Mouse (Mus musculus): ENCODE measurements around the gene Kitl. TPM values are rescaled to one million over a fixed set of nuclear protein-coding genes. Genes with fewer than 3 reads are reported as not detected.

Gene Kitl
- polyA plus RNA-seq, 1 experiment = 10.3 TPM

- Histone ChIP-seq H3K27ac (ENCODE audit: insufficient read depth, low read depth, low read length) (no peak overlapping the region), H3K36me3 (ENCODE audit: control insufficient read depth, insufficient read depth, low read length) (no peaks in the 10 kb centered on the region), H3K27me3 (replicated peaks; ENCODE audit: control insufficient read depth, insufficient read depth, low read length) (no peaks in the 10 kb centered on the region), H3K4me3 (ENCODE audit: insufficient read depth, low read depth, low read length) (no peak overlapping the region), H3K4me1 (ENCODE audit: control insufficient read depth, insufficient read depth, low read length) (peaks cover 3% of the 10 kb centered on the region; the same call in 1 of the 2 replicates)
- WGBS = 78% methylated on average over 12 of the region's 12 CpGs
- no peak for DNase-seq
- no peak for TF ChIP-seq CTCF (conservative IDR thresholded peaks at IDR 0.05; ENCODE audit: insufficient read depth, insufficient read length, low read depth, low read length)
- no peak for TF ChIP-seq POLR2A (IDR thresholded peaks at IDR 0.05; ENCODE audit: low read depth, low read length)
Observed at GRCm38 (mm10) chr10:100038342-100038898, 23.0 kb downstream of the Kitl start.

- TF ChIP-seq CTCF (conservative IDR thresholded peaks at IDR 0.05; ENCODE audit: insufficient read depth, insufficient read length, low read depth, low read length) (no peak), POLR2A (IDR thresholded peaks at IDR 0.05; ENCODE audit: low read depth, low read length) (no peak)
- H3K27me3 ChIP-seq (replicated peaks; ENCODE audit: control insufficient read depth, insufficient read depth, low read length) = no peaks in the 10 kb centered on the region
- peaks cover 3% of the 10 kb centered on the region; the same call in 1 of the 2 replicates for H3K4me1 ChIP-seq (ENCODE audit: control insufficient read depth, insufficient read depth, low read length)
- WGBS = 84% methylated on average over 8 of the region's 8 CpGs
- H3K4me3 ChIP-seq (ENCODE audit: insufficient read depth, low read depth, low read length) = no peak overlapping the region
- no peaks in the 10 kb centered on the region for H3K36me3 ChIP-seq (ENCODE audit: control insufficient read depth, insufficient read depth, low read length)
- no peak overlapping the region for H3K27ac ChIP-seq (ENCODE audit: insufficient read depth, low read depth, low read length)
- no peak for DNase-seq
Observed at GRCm38 (mm10) chr10:100038994-100039393, 23.6 kb downstream of the Kitl start.

GRCm38 (mm10) chr10:100043748-100044147 is 28.3 kb downstream of the Kitl start:
- H3K27me3 ChIP-seq (replicated peaks; ENCODE audit: control insufficient read depth, insufficient read depth, low read length) = no peaks in the 10 kb centered on the region
- 97% methylated on average over 5 of the region's 5 CpGs for WGBS
- DNase-seq = no peak
- peaks cover 3% of the 10 kb centered on the region; the same call in 1 of the 2 replicates for H3K4me1 ChIP-seq (ENCODE audit: control insufficient read depth, insufficient read depth, low read length)
- no peak overlapping the region for H3K4me3 ChIP-seq (ENCODE audit: insufficient read depth, low read depth, low read length)
- TF ChIP-seq CTCF (conservative IDR thresholded peaks at IDR 0.05; ENCODE audit: insufficient read depth, insufficient read length, low read depth, low read length) (no peak), POLR2A (IDR thresholded peaks at IDR 0.05; ENCODE audit: low read depth, low read length) (no peak)
- H3K36me3 ChIP-seq (ENCODE audit: control insufficient read depth, insufficient read depth, low read length) = no peaks in the 10 kb centered on the region
- no peak overlapping the region for H3K27ac ChIP-seq (ENCODE audit: insufficient read depth, low read depth, low read length)

- no peaks in the 10 kb centered on the region for H3K36me3 ChIP-seq (ENCODE audit: control insufficient read depth, insufficient read depth, low read length)
- TF ChIP-seq POLR2A (IDR thresholded peaks at IDR 0.05; ENCODE audit: low read depth, low read length) (no peak), CTCF (conservative IDR thresholded peaks at IDR 0.05; ENCODE audit: insufficient read depth, insufficient read length, low read depth, low read length) (no peak)
- DNase-seq = no peak
- no peaks in the 10 kb centered on the region for H3K27me3 ChIP-seq (replicated peaks; ENCODE audit: control insufficient read depth, insufficient read depth, low read length)
- 95% methylated on average over 6 of the region's 6 CpGs for WGBS
- no peak overlapping the region for H3K27ac ChIP-seq (ENCODE audit: insufficient read depth, low read depth, low read length)
- H3K4me1 ChIP-seq (ENCODE audit: control insufficient read depth, insufficient read depth, low read length) = peaks cover 3% of the 10 kb centered on the region; the same call in 1 of the 2 replicates
- H3K4me3 ChIP-seq (ENCODE audit: insufficient read depth, low read depth, low read length) = no peak overlapping the region
Observed at GRCm38 (mm10) chr10:100044153-100044552, 28.7 kb downstream of the Kitl start.

- H3K27ac ChIP-seq (ENCODE audit: insufficient read depth, low read depth, low read length) = no peak overlapping the region
- peaks cover 2% of the 10 kb centered on the region; the same call in 1 of the 2 replicates for H3K4me1 ChIP-seq (ENCODE audit: control insufficient read depth, insufficient read depth, low read length)
- 55% methylated on average over 10 of the region's 10 CpGs for WGBS
- no peak overlapping the region for H3K4me3 ChIP-seq (ENCODE audit: insufficient read depth, low read depth, low read length)
- TF ChIP-seq CTCF (conservative IDR thresholded peaks at IDR 0.05; ENCODE audit: insufficient read depth, insufficient read length, low read depth, low read length) = no peak
- no peak for TF ChIP-seq POLR2A (IDR thresholded peaks at IDR 0.05; ENCODE audit: low read depth, low read length)
- DNase-seq = no peak
- H3K27me3 ChIP-seq (replicated peaks; ENCODE audit: control insufficient read depth, insufficient read depth, low read length) = no peaks in the 10 kb centered on the region
- no peaks in the 10 kb centered on the region for H3K36me3 ChIP-seq (ENCODE audit: control insufficient read depth, insufficient read depth, low read length)
Observed at GRCm38 (mm10) chr10:100051146-100051783, 35.8 kb downstream of the Kitl start.

- no peaks in the 10 kb centered on the region for H3K27me3 ChIP-seq (replicated peaks; ENCODE audit: control insufficient read depth, insufficient read depth, low read length)
- TF ChIP-seq CTCF (conservative IDR thresholded peaks at IDR 0.05; ENCODE audit: insufficient read depth, insufficient read length, low read depth, low read length) (no peak), POLR2A (IDR thresholded peaks at IDR 0.05; ENCODE audit: low read depth, low read length) (no peak)
- peaks cover 2% of the 10 kb centered on the region; the same call in 1 of the 2 replicates for H3K4me1 ChIP-seq (ENCODE audit: control insufficient read depth, insufficient read depth, low read length)
- no peak overlapping the region for H3K4me3 ChIP-seq (ENCODE audit: insufficient read depth, low read depth, low read length)
- no peak for DNase-seq
- H3K36me3 ChIP-seq (ENCODE audit: control insufficient read depth, insufficient read depth, low read length) = no peaks in the 10 kb centered on the region
- H3K27ac ChIP-seq (ENCODE audit: insufficient read depth, low read depth, low read length) = no peak overlapping the region
- WGBS = 91% methylated on average over 4 of the region's 4 CpGs
Observed at GRCm38 (mm10) chr10:100052404-100052803, 37.0 kb downstream of the Kitl start.

- 62% methylated on average over 4 of the region's 4 CpGs for WGBS
- no peaks in the 10 kb centered on the region for H3K36me3 ChIP-seq (ENCODE audit: control insufficient read depth, insufficient read depth, low read length)
- TF ChIP-seq CTCF (conservative IDR thresholded peaks at IDR 0.05; ENCODE audit: insufficient read depth, insufficient read length, low read depth, low read length) (no peak), POLR2A (IDR thresholded peaks at IDR 0.05; ENCODE audit: low read depth, low read length) (no peak)
Observed at GRCm38 (mm10) chr10:100052911-100053310, 37.5 kb downstream of the Kitl start.

More at GRCm38 (mm10) chr10:100052911-100053310, 37.5 kb downstream of the Kitl start:
- Histone ChIP-seq H3K4me3 (ENCODE audit: insufficient read depth, low read depth, low read length) (no peak overlapping the region), H3K4me1 (ENCODE audit: control insufficient read depth, insufficient read depth, low read length) (peaks cover 2% of the 10 kb centered on the region; the same call in 1 of the 2 replicates), H3K27me3 (replicated peaks; ENCODE audit: control insufficient read depth, insufficient read depth, low read length) (no peaks in the 10 kb centered on the region), H3K27ac (ENCODE audit: insufficient read depth, low read depth, low read length) (no peak overlapping the region)
- DNase-seq = no peak

Measured in kidney, adult 2 months (tissue).